Mouse (Mus musculus) liver, embryonic 14 days (tissue): ENCODE results near the gene Scgb1b29. TPM values are rescaled to one million over a fixed set of nuclear protein-coding genes. Genes with fewer than 3 reads are reported as not detected.

Experiments used
- polyA plus RNA-seq: library from polyadenylated mRNA; depleted of rRNA; stranded (reverse); fragments of >200 nt; gene quantifications from 2 replicates; pipeline ENCODE4 v1.2.3, GENCODE M21; 2012; rRNA removed

Gene Scgb1b29
- polyA plus RNA-seq: not detected in 2 replicates

GRCm38 (mm10) chr7:32441241-32441640, at the start of gene Scgb1b29:
Scgb1b29 (plus strand) TSS chr7:32441541.

Other genes starting within 250 kb of the Scgb1b29 start
- not detected in 2 replicates for gene Scgb2b11, start 230.4 kb upstream of the Scgb1b29 start, polyA plus RNA-seq
- not detected in 2 replicates for gene Scgb1b11, start 218.7 kb upstream of the Scgb1b29 start, polyA plus RNA-seq
- not detected in 2 replicates for gene Scgb2b12, start 114.3 kb upstream of the Scgb1b29 start, polyA plus RNA-seq
- gene Scgb1b12, start 107.4 kb upstream of the Scgb1b29 start, polyA plus RNA-seq: not detected in 2 replicates